Mouse (Mus musculus): ENCODE measurements around the gene Cckar. TPM values are rescaled to one million over a fixed set of nuclear protein-coding genes. Genes with fewer than 3 reads are reported as not detected.
A peak's percentile ranks its signal among the peaks of the same experiment; 100 is the strongest.

Cckar gene
- polyA plus RNA-seq, 1 experiment, result not detected

GRCm38 (mm10) chr5:53657925-53658324 lies 49.6 kb downstream of the Cckar start:
- Histone ChIP-seq H3K4me3 (ENCODE audit: insufficient read depth, low read length) (no peak overlapping the region), H3K27ac (ENCODE audit: insufficient read depth, low read length) (no peak overlapping the region), H3K4me1 (ENCODE audit: control insufficient read depth, insufficient read depth, low read length) (no peaks in the 10 kb centered on the region)
- TF ChIP-seq CTCF (IDR thresholded peaks at IDR 0.05; ENCODE audit: extremely low read depth, insufficient read depth, low read length) (peak; percentile 39), POLR2A (IDR thresholded peaks at IDR 0.05; ENCODE audit: extremely low read depth, insufficient read depth, low read length) (no peak)

DNA sequence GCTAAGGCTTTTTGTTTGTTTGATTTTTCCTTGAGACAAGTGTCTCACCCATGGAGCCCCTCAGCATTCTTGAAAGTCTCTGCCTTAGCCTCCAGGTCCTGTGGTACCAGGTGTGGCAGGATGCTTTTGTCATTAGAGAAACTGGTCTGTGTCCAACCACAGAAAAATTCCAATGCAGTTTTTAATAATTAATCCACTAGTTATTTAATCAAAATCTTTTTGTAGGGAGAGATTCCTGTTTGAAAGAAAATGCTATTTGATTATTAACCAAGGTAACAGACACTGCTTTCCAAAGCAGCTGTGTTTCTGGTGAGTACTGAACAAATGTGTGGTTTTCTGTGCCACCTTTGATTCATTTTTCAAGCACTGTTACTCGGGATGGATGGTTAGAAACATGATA lies 50.9 kb downstream of the Cckar start:
- no peak for TF ChIP-seq POLR2A (IDR thresholded peaks at IDR 0.05; ENCODE audit: extremely low read depth, insufficient read depth, low read length)
- no peak for TF ChIP-seq CTCF (IDR thresholded peaks at IDR 0.05; ENCODE audit: extremely low read depth, insufficient read depth, low read length)
- Histone ChIP-seq H3K4me1 (ENCODE audit: control insufficient read depth, insufficient read depth, low read length) (no peaks in the 10 kb centered on the region), H3K4me3 (ENCODE audit: insufficient read depth, low read length) (no peak overlapping the region), H3K27ac (ENCODE audit: insufficient read depth, low read length) (no peak overlapping the region)

Other genes starting within 250 kb of the Cckar start
- gene Rbpj, start 241.6 kb downstream of the Cckar start, polyA plus RNA-seq (2012; rRNA removed), result 22.1 and 22.3 TPM in 2 replicates
- gene Tbc1d19, start 101.9 kb upstream of the Cckar start, polyA plus RNA-seq (2012; rRNA removed), result 55.1 and 58.9 TPM in 2 replicates